Mouse (Mus musculus): Measurements from ENCODE around the gene Fam117b.
A peak's percentile ranks its signal among the peaks of the same experiment; 100 is the strongest.

Fam117b gene

GRCm38 (mm10) chr1:59912413-59913157 lies at the start of gene Fam117b:
TSS of gene Fam117b (plus strand) at chr1:59913006.
- DNase-seq (ENCODE audit: low read depth, low spot score), result peak; percentile 99

- no peak for DNase-seq (ENCODE audit: low read depth, low spot score)
Measured at GRCm38 (mm10) chr1:59868041-59868440, 44.8 kb upstream of the Fam117b start.

GRCm38 (mm10) chr1:59874023-59874422 lies 38.8 kb upstream of the Fam117b start:
- DNase-seq (ENCODE audit: low read depth, low spot score), result no peak

GRCm38 (mm10) chr1:59878098-59878497 lies 34.7 kb upstream of the Fam117b start:
- no peak for DNase-seq (ENCODE audit: low read depth, low spot score)

GRCm38 (mm10) chr1:59883349-59884134 lies 29.3 kb upstream of the Fam117b start:
- DNase-seq (ENCODE audit: low read depth, low spot score), result peak; percentile 70

- peak; percentile 21 for DNase-seq (ENCODE audit: low read depth, low spot score)
Measured at GRCm38 (mm10) chr1:59886899-59887298, 25.9 kb upstream of the Fam117b start.

GRCm38 (mm10) chr1:59888018-59888417 lies 24.8 kb upstream of the Fam117b start:
- DNase-seq (ENCODE audit: low read depth, low spot score), result no peak

- no peak for DNase-seq (ENCODE audit: low read depth, low spot score)
Measured at GRCm38 (mm10) chr1:59891185-59891584, 21.6 kb upstream of the Fam117b start.

GRCm38 (mm10) chr1:59892777-59893176 lies 20.0 kb upstream of the Fam117b start:
- DNase-seq (ENCODE audit: low read depth, low spot score), result no peak

- DNase-seq (ENCODE audit: low read depth, low spot score), result no peak
Measured at GRCm38 (mm10) chr1:59894025-59894424, 18.8 kb upstream of the Fam117b start.

GRCm38 (mm10) chr1:59895456-59895855 lies 17.4 kb upstream of the Fam117b start:
- DNase-seq (ENCODE audit: low read depth, low spot score), result peak; percentile 37

- DNase-seq (ENCODE audit: low read depth, low spot score), result no peak
Measured at GRCm38 (mm10) chr1:59897147-59897798, 15.5 kb upstream of the Fam117b start.

- DNase-seq (ENCODE audit: low read depth, low spot score), result no peak
Measured at GRCm38 (mm10) chr1:59899679-59900078, 13.1 kb upstream of the Fam117b start.

GRCm38 (mm10) chr1:59901082-59901876 lies 11.5 kb upstream of the Fam117b start:
- DNase-seq (ENCODE audit: low read depth, low spot score), result no peak

- no peak for DNase-seq (ENCODE audit: low read depth, low spot score)
Measured at GRCm38 (mm10) chr1:59902634-59903033, 10.2 kb upstream of the Fam117b start.

GRCm38 (mm10) chr1:59904630-59905295 lies 8.0 kb upstream of the Fam117b start:
- no peak for DNase-seq (ENCODE audit: low read depth, low spot score)

GRCm38 (mm10) chr1:59905916-59906315 lies 6.9 kb upstream of the Fam117b start:
- DNase-seq (ENCODE audit: low read depth, low spot score), result no peak

GRCm38 (mm10) chr1:59906819-59907521 lies 5.8 kb upstream of the Fam117b start:
- no peak for DNase-seq (ENCODE audit: low read depth, low spot score)

GRCm38 (mm10) chr1:59907700-59908099 lies 5.1 kb upstream of the Fam117b start:
- no peak for DNase-seq (ENCODE audit: low read depth, low spot score)

GRCm38 (mm10) chr1:59910941-59911340 lies 1.9 kb upstream of the Fam117b start:
- DNase-seq (ENCODE audit: low read depth, low spot score), result no peak

All from CD4-positive helper T cell, adult 2 months (primary cell).